Mouse (Mus musculus) midbrain, embryonic 13.5 days (tissue): ENCODE results near the gene Gm45837. TPM values are rescaled to one million over a fixed set of nuclear protein-coding genes. Genes with fewer than 3 reads are reported as not detected.
A peak's percentile ranks its signal among the peaks of the same experiment; 100 is the strongest.

Experiments
- ATAC-seq: fragments of 200-750 bp; cut with Nextera tagmentation; 2 replicates; pipeline ENCODE4 v1.8.0; 2017; ENCODE audit warnings: mild to moderate bottlenecking, moderate TSS enrichment, moderate library complexity
- H3K27ac ChIP-seq: fragments of 300-500 bp; sonication (generic); 2 replicates; pipeline ENCODE4 v1.5.1; 2015; ENCODE audit warnings: inconsistent platforms, mild to moderate bottlenecking, moderate library complexity
- H3K27me3 ChIP-seq: fragments of 300-500 bp; sonication (generic); 2 replicates; pipeline ENCODE4 v1.6.1; 2015; ENCODE audit warnings: mild to moderate bottlenecking, inconsistent platforms
- H3K36me3 ChIP-seq: fragments of 300-500 bp; sonication (generic); 2 replicates; pipeline ENCODE4 v1.6.1; 2015; ENCODE audit warnings: mild to moderate bottlenecking, inconsistent platforms
- H3K4me1 ChIP-seq: fragments of 300-500 bp; sonication (generic); replicated peaks from 2 replicates; pipeline ENCODE4 v1.6.1; 2015; ENCODE audit warnings: inconsistent platforms
- H3K4me2 ChIP-seq: fragments of 300-500 bp; sonication (generic); replicated peaks from 2 replicates; pipeline ENCODE4 v1.6.1; 2015; ENCODE audit warnings: moderate library complexity, mild to moderate bottlenecking, inconsistent platforms
- H3K4me3 ChIP-seq: fragments of 300-500 bp; sonication (generic); replicated peaks from 2 replicates; pipeline ENCODE4 v1.5.1; 2015; ENCODE audit warnings: mild to moderate bottlenecking, inconsistent platforms
- H3K9ac ChIP-seq: fragments of 300-500 bp; sonication (generic); replicated peaks from 2 replicates; pipeline ENCODE4 v1.6.1; 2015; ENCODE audit warnings: mild to moderate bottlenecking, inconsistent platforms
- H3K9me3 ChIP-seq: fragments of 300-500 bp; sonication (generic); 2 replicates; pipeline ENCODE4 v1.6.1; 2016; ENCODE audit warnings: mild to moderate bottlenecking, inconsistent platforms
- WGBS: fragments of 180-500 bp; shearing (Covaris S2); methylation state at CpG from one replicate; pipeline ENCODE4 v1.1.7; 2015; 5-methylcytosine and 5-hydroxymethylcytosine counted together
- polyA plus RNA-seq: library from polyadenylated mRNA; unstranded; fragments of >200 nt; fragmentation: Nextera tagmentation; extraction: Ambion mirVana; gene quantifications from 2 replicates; pipeline ENCODE4 v1.2.1, GENCODE M21; 2015

Gene Gm45837
- polyA plus RNA-seq, 1 experiment from 2014 or later = not detected

GRCm38 (mm10) chr7:101450422-101451401 is 40.0 kb downstream of the Gm45837 start:
- under 1% methylated on average over 66 of the region's 68 CpGs for WGBS
- Histone ChIP-seq H3K36me3 (no peaks in the 10 kb centered on the region), H3K27me3 (peaks cover 40% of the 10 kb centered on the region), H3K4me2 (peak overlapping the region; percentile 98), H3K4me3 (peak overlapping the region; percentile 55), H3K9me3 (no peaks in the 10 kb centered on the region), H3K9ac (peak overlapping the region; percentile 73), H3K27ac (no peak overlapping the region), H3K4me1 (peaks cover 10% of the 10 kb centered on the region; the same call in 1 of the 2 replicates)
- peak; percentile 84 for ATAC-seq

GRCm38 (mm10) chr7:101452669-101453068 is 42.0 kb downstream of the Gm45837 start:
- 89% methylated on average over 3 of the region's 3 CpGs for WGBS
- H3K9ac ChIP-seq = no peak overlapping the region
- H3K36me3 ChIP-seq = no peaks in the 10 kb centered on the region
- no peaks in the 10 kb centered on the region for H3K9me3 ChIP-seq
- H3K4me1 ChIP-seq = peaks cover 19% of the 10 kb centered on the region
- ATAC-seq = no peak
- H3K4me3 ChIP-seq = no peak overlapping the region
- H3K4me2 ChIP-seq = peak overlapping the region; percentile 98
- peaks cover 43% of the 10 kb centered on the region for H3K27me3 ChIP-seq
- H3K27ac ChIP-seq = no peak overlapping the region

- no peak for ATAC-seq
- WGBS = 96% methylated on average over 3 of the region's 3 CpGs
- H3K4me2 ChIP-seq = peak overlapping the region; percentile 98
- H3K36me3 ChIP-seq = no peaks in the 10 kb centered on the region
- H3K4me1 ChIP-seq = peaks cover 19% of the 10 kb centered on the region
- H3K9me3 ChIP-seq = no peaks in the 10 kb centered on the region
- no peak overlapping the region for H3K9ac ChIP-seq
- no peak overlapping the region for H3K27ac ChIP-seq
- no peak overlapping the region for H3K4me3 ChIP-seq
- H3K27me3 ChIP-seq = peaks cover 47% of the 10 kb centered on the region
Observed at GRCm38 (mm10) chr7:101453296-101453695, 42.6 kb downstream of the Gm45837 start.

GRCm38 (mm10) chr7:101453725-101454124 is 43.0 kb downstream of the Gm45837 start:
- H3K4me1 ChIP-seq = peaks cover 19% of the 10 kb centered on the region
- peaks cover 43% of the 10 kb centered on the region for H3K27me3 ChIP-seq
- 15% methylated on average over 8 of the region's 8 CpGs for WGBS
- H3K27ac ChIP-seq = no peak overlapping the region
- peak overlapping the region; percentile 98; the same call in 1 of the 2 replicates for H3K4me2 ChIP-seq
- no peak for ATAC-seq
- no peaks in the 10 kb centered on the region for H3K36me3 ChIP-seq
- no peak overlapping the region for H3K4me3 ChIP-seq
- no peaks in the 10 kb centered on the region for H3K9me3 ChIP-seq
- H3K9ac ChIP-seq = no peak overlapping the region

- H3K4me2 ChIP-seq = no peak overlapping the region
- H3K9me3 ChIP-seq = no peaks in the 10 kb centered on the region
- 90% methylated on average over 9 of the region's 9 CpGs for WGBS
- H3K4me3 ChIP-seq = no peak overlapping the region
- no peaks in the 10 kb centered on the region for H3K36me3 ChIP-seq
- ATAC-seq = no peak
- peaks cover 41% of the 10 kb centered on the region for H3K27me3 ChIP-seq
- no peak overlapping the region for H3K27ac ChIP-seq
- H3K9ac ChIP-seq = no peak overlapping the region
- peaks cover 19% of the 10 kb centered on the region for H3K4me1 ChIP-seq
Observed at GRCm38 (mm10) chr7:101454479-101454878, 43.8 kb downstream of the Gm45837 start.

- H3K9me3 ChIP-seq = no peaks in the 10 kb centered on the region
- peaks cover 24% of the 10 kb centered on the region for H3K4me1 ChIP-seq
- no peak for ATAC-seq
- peaks cover 38% of the 10 kb centered on the region for H3K27me3 ChIP-seq
- H3K36me3 ChIP-seq = no peaks in the 10 kb centered on the region
- no peak overlapping the region for H3K4me2 ChIP-seq
- H3K9ac ChIP-seq = no peak overlapping the region
- WGBS = 90% methylated on average over 6 of the region's 6 CpGs
- H3K27ac ChIP-seq = no peak overlapping the region
- H3K4me3 ChIP-seq = no peak overlapping the region
Observed at GRCm38 (mm10) chr7:101455141-101455540, 44.5 kb downstream of the Gm45837 start.

- Histone ChIP-seq H3K27ac (no peak overlapping the region), H3K4me2 (no peak overlapping the region), H3K4me1 (peaks cover 25% of the 10 kb centered on the region), H3K9ac (no peak overlapping the region), H3K9me3 (no peaks in the 10 kb centered on the region), H3K36me3 (no peaks in the 10 kb centered on the region), H3K27me3 (peaks cover 39% of the 10 kb centered on the region), H3K4me3 (no peak overlapping the region)
- no peak for ATAC-seq
- WGBS = 66% methylated on average over 4 of the region's 4 CpGs
Observed at GRCm38 (mm10) chr7:101456318-101456717, 45.6 kb downstream of the Gm45837 start.

- 30% methylated on average over 5 of the region's 5 CpGs for WGBS
- peaks cover 36% of the 10 kb centered on the region for H3K27me3 ChIP-seq
- H3K9me3 ChIP-seq = no peaks in the 10 kb centered on the region
- no peak overlapping the region for H3K9ac ChIP-seq
- H3K4me3 ChIP-seq = no peak overlapping the region
- H3K4me1 ChIP-seq = peaks cover 21% of the 10 kb centered on the region
- ATAC-seq = no peak
- no peaks in the 10 kb centered on the region for H3K36me3 ChIP-seq
- no peak overlapping the region for H3K27ac ChIP-seq
- no peak overlapping the region for H3K4me2 ChIP-seq
Observed at GRCm38 (mm10) chr7:101456789-101457188, 46.1 kb downstream of the Gm45837 start.

- H3K27me3 ChIP-seq = peaks cover 31% of the 10 kb centered on the region
- H3K27ac ChIP-seq = no peak overlapping the region
- H3K36me3 ChIP-seq = no peaks in the 10 kb centered on the region
- 76% methylated on average over 5 of the region's 5 CpGs for WGBS
- no peak for ATAC-seq
- H3K9ac ChIP-seq = no peak overlapping the region
- no peak overlapping the region for H3K4me2 ChIP-seq
- peaks cover 22% of the 10 kb centered on the region for H3K4me1 ChIP-seq
- no peaks in the 10 kb centered on the region for H3K9me3 ChIP-seq
- H3K4me3 ChIP-seq = no peak overlapping the region
Observed at GRCm38 (mm10) chr7:101457283-101457682, 46.6 kb downstream of the Gm45837 start.

GRCm38 (mm10) chr7:101457801-101458200 is 47.1 kb downstream of the Gm45837 start:
- no peak overlapping the region for H3K27ac ChIP-seq
- no peak overlapping the region for H3K9ac ChIP-seq
- no peaks in the 10 kb centered on the region for H3K9me3 ChIP-seq
- WGBS = 76% methylated on average over 8 of the region's 8 CpGs
- H3K27me3 ChIP-seq = peaks cover 26% of the 10 kb centered on the region
- H3K36me3 ChIP-seq = no peaks in the 10 kb centered on the region
- H3K4me2 ChIP-seq = no peak overlapping the region
- no peak overlapping the region for H3K4me3 ChIP-seq
- peaks cover 27% of the 10 kb centered on the region for H3K4me1 ChIP-seq
- ATAC-seq = no peak

- Histone ChIP-seq H3K36me3 (no peaks in the 10 kb centered on the region), H3K4me2 (no peak overlapping the region), H3K27me3 (peaks cover 21% of the 10 kb centered on the region), H3K9ac (no peak overlapping the region), H3K27ac (no peak overlapping the region), H3K9me3 (no peaks in the 10 kb centered on the region), H3K4me3 (no peak overlapping the region), H3K4me1 (peaks cover 28% of the 10 kb centered on the region)
- no peak for ATAC-seq
- 73% methylated on average over 4 of the region's 4 CpGs for WGBS
Observed at GRCm38 (mm10) chr7:101458278-101458781, 47.6 kb downstream of the Gm45837 start.

GRCm38 (mm10) chr7:101459305-101459813 is 48.7 kb downstream of the Gm45837 start:
- H3K9ac ChIP-seq = no peak overlapping the region
- H3K36me3 ChIP-seq = no peaks in the 10 kb centered on the region
- no peak overlapping the region for H3K4me3 ChIP-seq
- WGBS = 86% methylated on average over 9 of the region's 9 CpGs
- no peak overlapping the region for H3K27ac ChIP-seq
- no peaks in the 10 kb centered on the region for H3K9me3 ChIP-seq
- H3K4me2 ChIP-seq = no peak overlapping the region
- H3K27me3 ChIP-seq = peaks cover 16% of the 10 kb centered on the region
- peaks cover 28% of the 10 kb centered on the region for H3K4me1 ChIP-seq
- ATAC-seq = no peak
